Mouse (Mus musculus): Measurements from ENCODE around the gene Fzd1. TPM values are rescaled to one million over a fixed set of nuclear protein-coding genes. Genes with fewer than 3 reads are reported as not detected.

Fzd1 gene
- 0.16 to 0.17 TPM in 2 of 4 replicates, not detected in the others for total RNA-seq (2023)

GRCm38 (mm10) chr5:4757902-4758301, at the start of gene Fzd1:
Fzd1 (minus strand) TSS chr5:4758035.

Measured in B cell, adult 62 days (primary cell).